Mouse (Mus musculus): ENCODE measurements around the gene Cd99l2.

Cd99l2 gene

DNA sequence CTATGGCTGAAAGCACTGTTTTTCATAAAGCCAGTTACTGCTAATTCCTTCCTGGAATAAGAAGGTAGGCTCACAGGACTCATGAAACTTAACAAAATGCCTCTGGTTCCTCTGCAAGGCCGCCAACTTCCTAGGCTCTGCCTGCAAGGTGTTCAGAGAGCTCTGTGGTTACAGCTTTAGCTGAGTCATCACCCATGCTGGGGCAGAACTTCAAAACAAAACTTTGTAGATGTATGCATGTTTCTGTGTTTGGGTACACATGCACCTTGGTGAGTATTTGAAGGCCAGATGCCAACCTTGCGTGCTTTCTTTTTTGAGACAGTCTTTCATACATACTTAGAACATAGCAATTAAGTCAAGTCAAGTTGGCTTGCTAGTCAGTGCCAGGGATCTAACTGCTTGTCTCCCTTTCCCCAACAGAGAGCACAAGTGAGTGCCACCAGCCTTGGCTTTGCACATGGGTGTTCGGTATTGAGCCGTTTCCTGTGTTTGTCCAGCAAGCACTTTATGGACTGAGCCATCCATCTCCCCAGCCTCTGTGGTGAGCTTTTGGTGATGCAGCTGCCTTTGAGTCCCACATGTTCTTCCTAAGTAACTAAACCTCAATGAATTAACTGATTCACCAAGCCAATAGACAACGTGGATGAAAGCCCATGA is 23.9 kb downstream of the Cd99l2 start:
- DNase-seq (ENCODE audit: low read depth, low spot score), result no peak

- DNase-seq (ENCODE audit: low read depth, low spot score), result no peak
Measured at GRCm38 (mm10) chrX:71467491-71467890, 25.2 kb downstream of the Cd99l2 start.

DNA sequence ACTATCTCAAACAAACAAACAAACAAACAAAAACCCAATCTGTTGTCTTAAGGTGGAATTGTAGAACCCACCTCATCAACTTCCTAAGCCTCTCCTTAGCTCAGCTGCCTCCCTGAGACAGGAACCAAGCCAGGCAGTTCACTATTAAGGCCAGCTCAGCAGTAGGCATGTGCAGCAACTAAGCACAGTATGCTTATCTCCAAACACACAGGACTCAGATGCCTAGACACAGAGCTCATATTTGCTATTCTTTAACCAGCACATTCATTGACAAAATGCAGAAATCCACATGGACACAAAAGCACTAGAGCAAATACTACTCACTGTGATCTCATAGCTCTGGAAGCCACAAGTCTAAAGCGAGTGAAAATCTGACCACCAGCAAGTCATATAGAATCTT is 27.2 kb downstream of the Cd99l2 start:
- no peak for DNase-seq (ENCODE audit: low read depth, low spot score)

DNA sequence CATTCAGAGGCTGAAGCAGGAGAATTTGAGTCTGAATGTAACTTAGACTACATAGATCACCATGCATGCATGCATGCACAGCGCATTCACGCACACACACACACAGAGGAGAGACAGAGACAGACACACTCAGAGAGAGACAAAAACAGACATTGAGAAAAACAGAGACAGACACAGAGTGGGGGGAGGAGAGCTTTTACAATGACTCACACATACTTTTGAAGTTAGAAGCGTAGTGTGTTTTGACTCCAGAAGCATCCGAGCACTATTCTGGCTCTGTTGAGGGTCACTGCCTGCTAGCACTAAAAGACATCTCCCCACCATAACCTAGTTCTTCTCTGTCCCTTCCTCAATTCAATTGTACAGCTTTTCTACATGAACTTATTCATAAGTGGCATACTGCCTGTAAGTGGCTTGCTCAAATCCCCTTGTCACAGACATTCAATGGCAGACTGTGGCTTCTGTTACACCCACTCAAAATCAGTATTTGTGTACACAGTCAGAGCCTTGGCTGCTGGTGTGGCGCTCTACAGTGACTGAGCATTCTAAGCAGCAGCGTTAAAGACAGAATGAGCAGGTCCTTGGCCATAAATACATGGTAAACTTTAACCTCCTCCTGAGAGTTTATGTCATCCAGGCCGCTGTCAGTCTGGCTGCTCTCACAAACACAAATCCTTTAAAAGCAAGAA is 28.4 kb downstream of the Cd99l2 start:
- DNase-seq (ENCODE audit: low read depth, low spot score), result no peak

DNA sequence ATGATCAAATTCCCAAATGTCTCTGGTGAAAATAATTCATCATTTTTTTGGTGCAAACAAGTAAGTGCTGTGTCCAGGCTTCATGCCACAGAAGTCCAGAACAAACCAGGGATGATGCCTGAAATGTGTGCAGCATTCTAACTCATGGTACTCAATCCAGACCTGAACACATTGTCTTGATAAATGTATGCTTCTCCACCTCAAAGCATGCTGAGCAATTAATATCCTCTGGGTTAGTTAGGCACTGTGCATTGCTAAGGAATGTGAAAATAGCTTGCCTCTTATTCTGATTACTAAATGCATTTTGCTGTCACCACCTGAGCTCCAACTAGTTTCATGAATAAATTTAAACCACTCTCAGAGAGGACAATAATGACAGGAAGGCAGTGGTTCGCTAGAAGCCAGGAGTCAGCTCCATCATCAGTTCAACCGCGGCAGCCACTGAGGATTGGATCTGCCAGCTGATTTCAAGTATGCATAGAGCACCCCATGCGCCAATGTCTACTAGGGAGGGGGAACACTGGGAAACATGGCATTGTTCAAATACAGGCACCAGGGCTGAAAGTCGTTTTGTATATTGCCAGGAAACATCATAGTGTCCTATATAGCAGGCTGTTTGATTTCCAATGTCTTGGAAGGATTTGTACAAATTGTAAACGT is 36.4 kb downstream of the Cd99l2 start:
- DNase-seq (ENCODE audit: low read depth, low spot score), result no peak

DNA sequence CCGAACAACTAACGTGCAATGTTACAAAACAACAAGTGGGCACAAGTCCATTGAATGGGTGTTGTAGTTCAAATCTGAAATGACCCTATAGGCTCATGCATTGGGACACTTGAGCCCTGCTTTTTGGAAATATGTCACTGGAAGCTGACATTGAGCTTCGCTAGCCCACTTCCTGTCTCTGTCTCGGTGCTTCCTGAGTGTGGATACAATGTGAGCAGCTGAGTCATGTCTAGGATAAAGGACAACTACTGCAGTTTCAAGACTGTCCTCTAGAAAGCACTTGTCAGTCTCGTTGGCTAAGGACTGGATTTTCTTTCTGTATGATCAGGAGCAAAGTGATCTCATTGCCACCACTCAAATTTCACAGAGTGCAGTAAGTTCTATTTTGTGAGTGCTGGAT is 49.7 kb downstream of the Cd99l2 start:
- no peak for DNase-seq (ENCODE audit: low read depth, low spot score)

DNA sequence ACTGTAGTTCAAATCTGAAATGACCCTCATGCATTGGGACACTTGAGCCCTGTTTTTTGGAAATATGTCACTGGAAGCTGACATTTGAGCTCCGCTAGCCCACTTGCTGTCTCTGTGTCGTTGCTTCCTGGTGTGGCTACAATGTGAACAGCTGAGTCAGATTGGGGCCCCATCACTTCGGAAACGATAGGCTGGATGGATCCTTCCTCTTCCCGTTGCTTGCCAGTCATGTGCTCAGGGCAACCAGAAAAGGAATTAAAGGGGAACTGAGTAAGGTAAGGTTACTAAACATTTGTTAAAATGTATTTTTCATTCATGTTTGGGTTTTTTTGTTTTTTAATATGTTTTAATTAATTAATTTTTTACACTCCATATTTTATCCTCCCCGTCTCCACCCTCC is 53.2 kb downstream of the Cd99l2 start:
- no peak for DNase-seq (ENCODE audit: low read depth, low spot score)

DNA sequence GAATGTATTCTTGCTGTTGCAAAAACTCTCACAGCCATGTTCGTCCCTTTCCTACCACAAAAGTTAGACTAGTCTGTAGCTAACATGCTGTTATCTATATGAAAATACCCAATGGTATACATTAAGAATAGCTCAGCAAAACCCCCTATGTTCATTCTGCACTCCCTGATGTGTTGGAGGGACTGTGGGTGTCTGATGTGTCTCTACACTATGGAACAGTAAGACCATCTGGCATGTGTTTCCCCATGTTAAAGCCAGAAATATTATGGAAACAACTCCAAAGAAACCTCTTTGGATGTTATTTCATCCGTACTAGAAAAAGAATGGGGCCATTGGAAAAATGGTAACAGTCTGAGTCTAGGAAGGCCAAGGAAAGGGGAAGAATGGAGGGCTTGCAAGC is 57.1 kb downstream of the Cd99l2 start:
- DNase-seq (ENCODE audit: low read depth, low spot score), result no peak

GRCm38 (mm10) chrX:71434860-71435259 is 57.8 kb downstream of the Cd99l2 start:
- DNase-seq (ENCODE audit: low read depth, low spot score), result no peak

- no peak for DNase-seq (ENCODE audit: low read depth, low spot score)
Measured at GRCm38 (mm10) chrX:71434448-71434847, 58.2 kb downstream of the Cd99l2 start.

DNA sequence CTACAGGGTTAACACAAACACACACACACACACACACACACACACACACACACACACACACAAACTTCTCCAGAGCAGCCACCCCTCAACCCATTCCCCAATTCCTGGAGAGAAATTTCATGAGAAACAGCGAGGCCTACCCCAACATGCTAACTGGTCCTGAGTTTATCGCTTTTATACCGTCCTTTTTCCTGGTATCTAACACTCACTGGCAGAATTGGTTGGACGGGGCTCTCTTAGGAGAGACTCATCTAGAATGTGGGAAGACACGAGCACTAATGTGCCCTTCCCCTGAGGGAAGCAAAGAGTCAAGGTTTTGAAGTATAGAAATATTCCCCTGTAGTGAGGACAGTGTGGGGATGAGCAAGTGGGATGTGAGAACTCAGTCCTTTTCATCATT is 61.7 kb downstream of the Cd99l2 start:
- DNase-seq (ENCODE audit: low read depth, low spot score), result no peak

GRCm38 (mm10) chrX:71427491-71427890 is 65.2 kb downstream of the Cd99l2 start:
- no peak for DNase-seq (ENCODE audit: low read depth, low spot score)

- peak; percentile 51 for DNase-seq (ENCODE audit: low read depth, low spot score)
Measured at GRCm38 (mm10) chrX:71425746-71426519, 66.7 kb downstream of the Cd99l2 start.

DNA sequence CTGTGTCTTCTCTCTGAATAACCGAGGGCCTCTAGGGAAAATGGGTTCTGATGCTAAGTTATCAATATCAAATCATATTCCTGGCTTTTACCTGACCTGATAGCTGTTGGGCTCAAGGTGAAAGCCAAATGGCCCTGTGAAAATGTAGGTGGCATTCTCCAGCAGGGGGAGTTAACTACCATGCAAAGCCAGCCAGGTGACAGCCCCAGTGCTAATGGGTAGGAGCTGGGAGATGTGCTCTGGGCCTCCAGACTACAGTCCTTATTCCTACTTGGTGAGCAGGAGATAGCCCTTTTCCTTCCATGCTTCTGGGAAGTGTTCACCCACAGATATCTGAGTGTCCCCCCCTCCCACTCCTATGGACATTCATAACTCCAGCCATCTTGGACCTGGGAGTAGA is 67.8 kb downstream of the Cd99l2 start:
- peak; percentile 9 for DNase-seq (ENCODE audit: low read depth, low spot score)

- DNase-seq (ENCODE audit: low read depth, low spot score), result no peak
Measured at GRCm38 (mm10) chrX:71413616-71414015, 79.0 kb downstream of the Cd99l2 start.

- DNase-seq (ENCODE audit: low read depth, low spot score), result no peak
Measured at GRCm38 (mm10) chrX:71412776-71413175, 79.9 kb downstream of the Cd99l2 start.

- no peak for DNase-seq (ENCODE audit: low read depth, low spot score)
Measured at GRCm38 (mm10) chrX:71408386-71408785, 84.3 kb downstream of the Cd99l2 start.

DNA sequence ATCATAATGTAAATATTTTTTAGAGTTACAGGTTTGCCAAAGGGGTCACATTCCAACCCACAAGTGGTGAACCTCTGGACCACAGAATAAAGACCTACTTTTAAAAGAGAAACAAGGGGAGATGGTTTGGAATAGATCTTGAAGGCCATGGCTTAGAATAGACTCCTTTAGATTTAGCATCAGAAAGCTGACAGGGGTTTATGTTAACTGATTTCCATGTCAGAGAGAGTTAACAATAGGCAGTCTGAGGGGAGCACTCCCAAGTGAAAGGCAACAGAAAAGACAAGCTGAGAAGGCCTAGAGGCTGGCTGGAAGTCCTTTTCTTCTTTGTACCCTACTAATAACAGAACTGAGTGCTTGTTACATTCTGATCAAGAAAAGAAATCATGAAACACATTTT is 86.4 kb downstream of the Cd99l2 start:
- DNase-seq (ENCODE audit: low read depth, low spot score), result peak; percentile 40

- DNase-seq (ENCODE audit: low read depth, low spot score), result no peak
Measured at GRCm38 (mm10) chrX:71396326-71396725, 96.3 kb downstream of the Cd99l2 start.

DNA sequence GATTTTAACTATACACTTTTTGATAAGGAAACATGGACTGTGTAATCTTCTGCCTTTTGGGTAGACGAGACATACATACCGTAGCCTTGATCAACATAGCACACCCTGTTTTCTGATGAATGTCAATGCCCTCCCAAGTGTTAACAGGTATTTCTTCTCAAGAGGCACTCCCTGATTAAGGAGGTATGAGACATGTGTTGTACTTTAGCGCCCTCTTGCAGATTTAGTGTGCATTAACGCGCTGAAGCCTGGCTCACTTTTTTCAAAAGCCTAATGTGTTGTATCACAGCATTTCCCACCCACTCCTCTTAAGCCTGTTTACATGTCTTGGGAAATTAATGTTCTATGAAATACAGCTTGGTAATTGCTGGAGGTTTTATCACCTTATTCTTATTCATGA is 111.1 kb downstream of the Cd99l2 start:
- peak; percentile 24 for DNase-seq (ENCODE audit: low read depth, low spot score)

DNA sequence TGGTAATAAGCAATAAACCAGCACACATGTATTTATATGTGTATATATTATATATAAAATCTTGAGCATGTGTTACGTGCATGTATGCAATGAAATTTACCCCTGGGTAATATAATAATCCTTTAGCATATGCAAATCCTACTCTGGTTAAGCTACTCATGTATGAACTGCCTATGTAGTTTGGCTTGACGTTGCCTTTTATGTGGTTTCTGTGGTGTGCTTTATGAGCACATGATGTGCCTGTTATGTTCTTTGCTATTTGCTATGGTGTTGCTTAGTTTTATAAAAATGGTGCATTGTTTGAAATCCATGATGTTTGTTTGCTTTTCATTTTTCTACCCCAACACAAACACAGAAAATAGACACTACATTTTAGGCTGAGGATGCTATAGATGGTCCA is 114.2 kb downstream of the Cd99l2 start:
- no peak for DNase-seq (ENCODE audit: low read depth, low spot score)

GRCm38 (mm10) chrX:71376781-71377180 is 115.9 kb downstream of the Cd99l2 start:
- no peak for DNase-seq (ENCODE audit: low read depth, low spot score)
